Mouse (Mus musculus) heart, adult 2 months (tissue): ENCODE data around the gene Nol7. TPM values are rescaled to one million over a fixed set of nuclear protein-coding genes. Genes with fewer than 3 reads are reported as not detected.
A peak's percentile ranks its signal among the peaks of the same experiment; 100 is the strongest.

Experiments
- DNase-seq, 2 experiments: peaks; one replicate each; pipeline ENCODE4 v3.0.0; 2021
- H3K27ac ChIP-seq: fragments of 200-600 bp; 2 replicates; pipeline ENCODE4 v1.8.1; 2022
- H3K27me3 ChIP-seq: fragments of 200-500 bp; 2 replicates; pipeline ENCODE4 v1.6.1; 2012; ENCODE audit warnings: mild to moderate bottlenecking, low read length, inconsistent platforms, mixed read lengths; ENCODE audit not compliant: control insufficient read depth, insufficient read depth
- H3K36me3 ChIP-seq: fragments of 200-500 bp; 2 replicates; pipeline ENCODE4 v1.6.1; 2012; ENCODE audit warnings: low read length, inconsistent platforms; ENCODE audit not compliant: control insufficient read depth, insufficient read depth
- H3K4me1 ChIP-seq: fragments of 200-500 bp; 2 replicates; pipeline ENCODE4 v1.6.1; 2011; ENCODE audit warnings: low read length; ENCODE audit not compliant: control insufficient read depth, insufficient read depth
- H3K4me3 ChIP-seq: fragments of 200-600 bp; 2 replicates; pipeline ENCODE4 v1.8.1; 2022
- H3K79me2 ChIP-seq: fragments of 200-500 bp; replicated peaks from 2 replicates; pipeline ENCODE4 v1.6.1; 2012; ENCODE audit warnings: mild to moderate bottlenecking, inconsistent platforms, low read length, moderate library complexity, mixed read lengths; ENCODE audit not compliant: control insufficient read depth, insufficient read depth
- H3K9ac ChIP-seq: fragments of 200-500 bp; 2 replicates; pipeline ENCODE4 v1.6.1; 2012; ENCODE audit warnings: low read depth, mild to moderate bottlenecking, control low read depth, inconsistent platforms, low read length, mixed read lengths
- CTCF ChIP-seq: fragments of 200-600 bp; IDR thresholded peaks from 2 replicates; pipeline ENCODE4 v1.8.1; 2022; ENCODE audit warnings: antibody characterized with exemption, mild to moderate bottlenecking, moderate library complexity
- EP300 ChIP-seq: fragments of 200-500 bp; IDR thresholded peaks from 2 replicates; pipeline ENCODE4 v1.6.1; 2011; ENCODE audit warnings: low read depth, low read length, control low read depth; ENCODE audit not compliant: insufficient read depth
- POLR2A ChIP-seq: fragments of 200-500 bp; IDR thresholded peaks from 2 replicates; pipeline ENCODE4 v1.6.1; 2011; ENCODE audit warnings: mild to moderate bottlenecking, low read depth, low read length, control low read depth; ENCODE audit not compliant: insufficient read depth
- WGBS: fragments of 180-500 bp; shearing (Covaris S2); methylation state at CpG from one replicate; pipeline ENCODE4 v1.1.7; 2018; 5-methylcytosine and 5-hydroxymethylcytosine counted together
- intact Hi-C: fragments of 180-260 bp; cut with DNase I; formaldehyde crosslinking; loops from one replicate; pipeline ENCODE4 v1.15.1; 2025
- polyA plus RNA-seq: library from polyadenylated mRNA; depleted of rRNA; stranded (reverse); fragments of >200 nt; gene quantifications from 2 replicates; pipeline ENCODE4 v1.2.3, GENCODE M21; 2012
- total RNA-seq, 2 experiments: library from RNA; stranded (reverse); gene quantifications; 2 replicates each; pipeline ENCODE4 v1.2.3; 2021

The Nol7 gene
- total and polyA plus RNA-seq, 3 experiments, result 27.1 to 120 (median 102) TPM

GRCm38 (mm10) chr13:43356346-43357125 lies 41.7 kb upstream of the Nol7 start:
- no peak overlapping the region for H3K9ac ChIP-seq
- 94% methylated on average over 14 of the region's 14 CpGs for WGBS
- no peak for DNase-seq
- no peak overlapping the region for H3K4me3 ChIP-seq
- H3K4me1 ChIP-seq, result no peaks in the 10 kb centered on the region
- H3K79me2 ChIP-seq, result no peaks in the 10 kb centered on the region
- no peaks in the 10 kb centered on the region for H3K36me3 ChIP-seq
- no peak for TF ChIP-seq EP300
- TF ChIP-seq POLR2A, result no peak
- no peak for TF ChIP-seq CTCF
- no peaks in the 10 kb centered on the region for H3K27me3 ChIP-seq
- intact Hi-C loops, result no loop called here
- no peak overlapping the region for H3K27ac ChIP-seq

GRCm38 (mm10) chr13:43360534-43360933 lies 37.7 kb upstream of the Nol7 start:
- TF ChIP-seq CTCF, result no peak
- TF ChIP-seq EP300, result no peak
- no peak for TF ChIP-seq POLR2A
- no peak overlapping the region for H3K4me3 ChIP-seq
- H3K79me2 ChIP-seq, result no peaks in the 10 kb centered on the region
- no peak overlapping the region for H3K9ac ChIP-seq
- DNase-seq, result no peak
- no peaks in the 10 kb centered on the region for H3K27me3 ChIP-seq
- intact Hi-C loops, result no loop called here
- H3K36me3 ChIP-seq, result no peaks in the 10 kb centered on the region
- 41% methylated on average over 6 of the region's 6 CpGs for WGBS
- H3K4me1 ChIP-seq, result peaks cover 1% of the 10 kb centered on the region
- no peak overlapping the region for H3K27ac ChIP-seq

GRCm38 (mm10) chr13:43362353-43362752 lies 35.8 kb upstream of the Nol7 start:
- no peaks in the 10 kb centered on the region for H3K79me2 ChIP-seq
- no peak for DNase-seq
- no peaks in the 10 kb centered on the region for H3K36me3 ChIP-seq
- H3K4me1 ChIP-seq, result peaks cover 1% of the 10 kb centered on the region
- H3K27me3 ChIP-seq, result no peaks in the 10 kb centered on the region
- no peak overlapping the region for H3K9ac ChIP-seq
- WGBS, result 63% methylated on average over 9 of the region's 9 CpGs
- TF ChIP-seq POLR2A (no peak), EP300 (no peak), CTCF (no peak)
- intact Hi-C loops, result no loop called here
- no peak overlapping the region for H3K4me3 ChIP-seq
- H3K27ac ChIP-seq, result no peak overlapping the region

GRCm38 (mm10) chr13:43364985-43365824 lies 33.0 kb upstream of the Nol7 start, which contains the start of gene Sirt5:
Sirt5 (plus strand) TSS chr13:43365496.
- TF ChIP-seq POLR2A (peak; percentile 63; the same call in 1 of the 2 replicates), EP300 (no peak), CTCF (peak; percentile 99)
- intact Hi-C loops, result no loop called here
- 15% methylated on average over 42 of the region's 42 CpGs for WGBS
- Histone ChIP-seq H3K27me3 (no peaks in the 10 kb centered on the region), H3K4me3 (peak within 1 kb of the TSS; percentile 89), H3K79me2 (no peaks in the 10 kb centered on the region), H3K4me1 (peaks cover 1% of the 10 kb centered on the region), H3K9ac (peak within 1 kb of the TSS; percentile 86), H3K27ac (peak within 1 kb of the TSS; percentile 89), H3K36me3 (no peaks in the 10 kb centered on the region)
- DNase-seq, result peak; percentile 92 to 94

- intact Hi-C loops, result no loop called here
- DNase-seq, result no peak
- Histone ChIP-seq H3K27me3 (no peaks in the 10 kb centered on the region), H3K9ac (peak overlapping the region; percentile 86), H3K79me2 (no peaks in the 10 kb centered on the region), H3K27ac (peak overlapping the region; percentile 89), H3K4me3 (peak overlapping the region; percentile 89), H3K4me1 (peaks cover 1% of the 10 kb centered on the region), H3K36me3 (no peaks in the 10 kb centered on the region)
- TF ChIP-seq POLR2A (no peak), EP300 (no peak), CTCF (no peak)
- WGBS, result 16% methylated on average over 11 of the region's 11 CpGs
Measured at GRCm38 (mm10) chr13:43365825-43366184, 32.4 kb upstream of the Nol7 start.
